Mouse (Mus musculus) limb, embryonic 10.5 days (tissue): ENCODE results near the gene Nup188. TPM values are rescaled to one million over a fixed set of nuclear protein-coding genes. Genes with fewer than 3 reads are reported as not detected.

Experiments used
- DNase-seq: peaks from one replicate; pipeline ENCODE4 v3.0.0-alpha.2; 2017; ENCODE audit warnings: low spot score
- H3K27ac ChIP-seq: fragments of 300-500 bp; sonication (generic); 2 replicates; pipeline ENCODE4 v1.5.1; 2016; ENCODE audit warnings: mild to moderate bottlenecking
- H3K27me3 ChIP-seq: fragments of 300-500 bp; sonication (generic); 2 replicates; pipeline ENCODE4 v1.6.1; 2016; ENCODE audit warnings: low read depth, mild to moderate bottlenecking; ENCODE audit not compliant: poor library complexity, severe bottlenecking
- H3K36me3 ChIP-seq: fragments of 300-500 bp; sonication (generic); 2 replicates; pipeline ENCODE4 v1.6.1; 2016; ENCODE audit warnings: mild to moderate bottlenecking, moderate library complexity
- H3K4me1 ChIP-seq: fragments of 300-500 bp; sonication (generic); 2 replicates; pipeline ENCODE4 v1.6.1; 2016
- H3K4me3 ChIP-seq: fragments of 300-500 bp; sonication (generic); 2 replicates; pipeline ENCODE4 v1.5.1; 2016; ENCODE audit warnings: mild to moderate bottlenecking, moderate library complexity
- H3K9me3 ChIP-seq: fragments of 300-500 bp; sonication (generic); replicated peaks from 2 replicates; pipeline ENCODE4 v1.6.1; 2016; ENCODE audit warnings: mild to moderate bottlenecking
- WGBS: fragments of 180-500 bp; shearing (Covaris S2); methylation state at CpG from one replicate; pipeline ENCODE4 v1.1.7; 2016; 5-methylcytosine and 5-hydroxymethylcytosine counted together
- polyA plus RNA-seq: library from polyadenylated mRNA; unstranded; fragments of >200 nt; fragmentation: Nextera tagmentation; extraction: Ambion mirVana; gene quantifications from 2 replicates; pipeline ENCODE4 v1.2.1, GENCODE M21; 2016

Gene Nup188
- polyA plus RNA-seq: 74.4 and 77.1 TPM in 2 replicates

GRCm38 (mm10) chr2:30286192-30287026 lies at the start of gene Nup188, which contains the start of gene Dolk:
Nup188 (plus strand) TSS chr2:30286397.
Dolk (minus strand) TSS chr2:30286334.
- Histone ChIP-seq H3K4me1 (peaks cover 22% of the 10 kb centered on the region), H3K9me3 (no peaks in the 10 kb centered on the region), H3K36me3 (peaks cover 46% of the 10 kb centered on the region), H3K27ac (peak within 1 kb of the TSS; percentile 92), H3K4me3 (peak within 1 kb of the TSS; percentile 77), H3K27me3 (no peaks in the 10 kb centered on the region)
- DNase-seq: peak; percentile 100
- under 1% methylated on average over 68 of the region's 68 CpGs for WGBS

GRCm38 (mm10) chr2:30236426-30237198 lies 49.6 kb upstream of the Nup188 start:
- peak; percentile 56 for DNase-seq
- Histone ChIP-seq H3K4me1 (peaks cover 35% of the 10 kb centered on the region), H3K27ac (peak overlapping the region; percentile 94), H3K36me3 (peaks cover 27% of the 10 kb centered on the region), H3K4me3 (peak overlapping the region; percentile 74), H3K9me3 (no peaks in the 10 kb centered on the region), H3K27me3 (no peaks in the 10 kb centered on the region)
- WGBS: 8% methylated on average over 18 of the region's 18 CpGs

- DNase-seq: peak; percentile 100
- Histone ChIP-seq H3K27ac (peak within 1 kb of the TSS; percentile 94), H3K36me3 (peaks cover 34% of the 10 kb centered on the region), H3K27me3 (no peaks in the 10 kb centered on the region), H3K4me3 (peak within 1 kb of the TSS; percentile 74), H3K4me1 (peaks cover 41% of the 10 kb centered on the region), H3K9me3 (no peaks in the 10 kb centered on the region)
- WGBS: under 1% methylated on average over 53 of the region's 67 CpGs
Observed at GRCm38 (mm10) chr2:30237199-30237880, 48.9 kb upstream of the Nup188 start, which contains the start of gene Lrrc8a. Lrrc8a (plus strand) TSS chr2:30237715.

GRCm38 (mm10) chr2:30237881-30238280 lies 48.3 kb upstream of the Nup188 start:
- WGBS: under 1% methylated on average over 41 of the region's 42 CpGs
- peak; percentile 80 for DNase-seq

GRCm38 (mm10) chr2:30238906-30239465 lies 47.2 kb upstream of the Nup188 start:
- Histone ChIP-seq H3K9me3 (no peaks in the 10 kb centered on the region), H3K27me3 (no peaks in the 10 kb centered on the region), H3K27ac (no peak overlapping the region), H3K4me3 (peak overlapping the region; percentile 74), H3K36me3 (peaks cover 50% of the 10 kb centered on the region), H3K4me1 (peaks cover 56% of the 10 kb centered on the region)
- DNase-seq: no peak
- 82% methylated on average over 3 of the region's 3 CpGs for WGBS

More at GRCm38 (mm10) chr2:30237881-30238280, 48.3 kb upstream of the Nup188 start:
- no peaks in the 10 kb centered on the region for H3K27me3 ChIP-seq
- H3K9me3 ChIP-seq: no peaks in the 10 kb centered on the region
- peaks cover 46% of the 10 kb centered on the region for H3K4me1 ChIP-seq
- H3K4me3 ChIP-seq: peak overlapping the region; percentile 74
- H3K36me3 ChIP-seq: peaks cover 39% of the 10 kb centered on the region
- peak overlapping the region; percentile 94 for H3K27ac ChIP-seq

- Histone ChIP-seq H3K4me1 (peaks cover 63% of the 10 kb centered on the region), H3K36me3 (peaks cover 58% of the 10 kb centered on the region), H3K27ac (no peak overlapping the region), H3K9me3 (no peaks in the 10 kb centered on the region), H3K27me3 (no peaks in the 10 kb centered on the region), H3K4me3 (peak overlapping the region; percentile 4; the same call in 1 of the 2 replicates)
- no peak for DNase-seq
- 85% methylated on average over 4 of the region's 4 CpGs for WGBS
Observed at GRCm38 (mm10) chr2:30239777-30240176, 46.4 kb upstream of the Nup188 start.

- 86% methylated on average over 2 of the region's 2 CpGs for WGBS
- Histone ChIP-seq H3K27ac (no peak within 1 kb of the TSS), H3K27me3 (no peaks in the 10 kb centered on the region), H3K4me3 (peak within 1 kb of the TSS; percentile 4; the same call in 1 of the 2 replicates), H3K4me1 (peaks cover 67% of the 10 kb centered on the region), H3K36me3 (peaks cover 62% of the 10 kb centered on the region), H3K9me3 (no peaks in the 10 kb centered on the region)
- DNase-seq: no peak
Observed at GRCm38 (mm10) chr2:30240267-30240666, 45.9 kb upstream of the Nup188 start, which contains the start of gene Gm28035. Gm28035 (plus strand) TSS chr2:30240567.

GRCm38 (mm10) chr2:30242509-30242908 lies 43.7 kb upstream of the Nup188 start:
- Histone ChIP-seq H3K4me3 (peak overlapping the region; percentile 15; the same call in 1 of the 2 replicates), H3K27ac (peak overlapping the region; percentile 43), H3K9me3 (no peaks in the 10 kb centered on the region), H3K27me3 (no peaks in the 10 kb centered on the region), H3K36me3 (peaks cover 82% of the 10 kb centered on the region), H3K4me1 (peaks cover 62% of the 10 kb centered on the region)
- DNase-seq: no peak
- WGBS: 51% methylated on average over 4 of the region's 4 CpGs

GRCm38 (mm10) chr2:30243391-30243790 lies 42.8 kb upstream of the Nup188 start:
- no peaks in the 10 kb centered on the region for H3K9me3 ChIP-seq
- H3K4me1 ChIP-seq: peaks cover 60% of the 10 kb centered on the region
- peaks cover 91% of the 10 kb centered on the region for H3K36me3 ChIP-seq
- 96% methylated on average over 4 of the region's 4 CpGs for WGBS
- DNase-seq: no peak
- H3K4me3 ChIP-seq: no peak overlapping the region
- no peaks in the 10 kb centered on the region for H3K27me3 ChIP-seq
- H3K27ac ChIP-seq: peak overlapping the region; percentile 32; the same call in 1 of the 2 replicates

- 76% methylated on average over 7 of the region's 7 CpGs for WGBS
- no peak for DNase-seq
Observed at GRCm38 (mm10) chr2:30244595-30245178, 41.5 kb upstream of the Nup188 start.

GRCm38 (mm10) chr2:30247036-30247435 lies 39.2 kb upstream of the Nup188 start:
- H3K27ac ChIP-seq: no peak overlapping the region
- DNase-seq: no peak
- H3K4me3 ChIP-seq: no peak overlapping the region
- WGBS: 94% methylated on average over 5 of the region's 5 CpGs
- peaks cover 96% of the 10 kb centered on the region for H3K36me3 ChIP-seq
- H3K9me3 ChIP-seq: no peaks in the 10 kb centered on the region
- H3K4me1 ChIP-seq: peaks cover 42% of the 10 kb centered on the region
- no peaks in the 10 kb centered on the region for H3K27me3 ChIP-seq

More at GRCm38 (mm10) chr2:30244595-30245178, 41.5 kb upstream of the Nup188 start:
- no peak overlapping the region for H3K4me3 ChIP-seq
- H3K27me3 ChIP-seq: no peaks in the 10 kb centered on the region
- H3K27ac ChIP-seq: peak overlapping the region; percentile 69; the same call in 1 of the 2 replicates
- H3K36me3 ChIP-seq: peaks cover 96% of the 10 kb centered on the region
- peaks cover 47% of the 10 kb centered on the region for H3K4me1 ChIP-seq
- no peaks in the 10 kb centered on the region for H3K9me3 ChIP-seq
